Mouse (Mus musculus): ENCODE measurements around the gene Ddx25. TPM values are rescaled to one million over a fixed set of nuclear protein-coding genes. Genes with fewer than 3 reads are reported as not detected.

Ddx25 gene
- polyA plus RNA-seq, 1 experiment from 2014 or later: 0.96 TPM

- H3K36me3 ChIP-seq (ENCODE audit: insufficient read depth, low read length): 0 out of 2 replicates have a peak, but pooled peaks cover 3% of the 10 kb centered on the region
- WGBS: 68% methylated on average over 11 of the region's 11 CpGs
- no peak for DNase-seq (ENCODE audit: low spot score)
- H3K27ac ChIP-seq: no peak overlapping the region
- H3K4me3 ChIP-seq (replicated peaks; ENCODE audit: low read depth, low read length): no peak overlapping the region
- no peak for TF ChIP-seq CTCF (IDR thresholded peaks at IDR 0.05; ENCODE audit: low read depth)
- no peak overlapping the region for H3K4me2 ChIP-seq (ENCODE audit: low read length)
- no peak for ATAC-seq (replicated peaks; ENCODE audit: low FRiP score, low read depth)
- no peaks in the 10 kb centered on the region for H3K27me3 ChIP-seq (ENCODE audit: insufficient read depth, low read length)
- no peaks in the 10 kb centered on the region; the same call in 1 of the 2 replicates for H3K4me1 ChIP-seq (replicated peaks; ENCODE audit: insufficient read depth, low read length)
- no peaks in the 10 kb centered on the region for H3K9me3 ChIP-seq (replicated peaks; ENCODE audit: low read length)
- H3K9ac ChIP-seq (ENCODE audit: low read depth, low read length): no peak overlapping the region
These were observed 67.0 kb downstream of the Ddx25 start for GRCm38 (mm10) chr9:35491109-35491866.

GRCm38 (mm10) chr9:35488496-35488895 is 69.8 kb downstream of the Ddx25 start:
- peak; percentile 33 for DNase-seq (ENCODE audit: low spot score)
- H3K4me3 ChIP-seq (replicated peaks; ENCODE audit: low read depth, low read length): no peak overlapping the region
- no peak overlapping the region for H3K27ac ChIP-seq
- H3K9ac ChIP-seq (ENCODE audit: low read depth, low read length): no peak overlapping the region
- no peaks in the 10 kb centered on the region; the same call in 1 of the 2 replicates for H3K4me1 ChIP-seq (replicated peaks; ENCODE audit: insufficient read depth, low read length)
- H3K9me3 ChIP-seq (replicated peaks; ENCODE audit: low read length): no peaks in the 10 kb centered on the region
- 0 out of 2 replicates have a peak, but pooled peaks cover 3% of the 10 kb centered on the region for H3K36me3 ChIP-seq (ENCODE audit: insufficient read depth, low read length)
- no peak for TF ChIP-seq CTCF (IDR thresholded peaks at IDR 0.05; ENCODE audit: low read depth)
- no peak for ATAC-seq (replicated peaks; ENCODE audit: low FRiP score, low read depth)
- no peak overlapping the region for H3K4me2 ChIP-seq (ENCODE audit: low read length)
- H3K27me3 ChIP-seq (ENCODE audit: insufficient read depth, low read length): no peaks in the 10 kb centered on the region
- WGBS: 62% methylated on average over 4 of the region's 4 CpGs

Other genes with a start within 250 kb of the Ddx25 start
- gene Cdon, start 137.4 kb downstream of the Ddx25 start, polyA plus RNA-seq (2015; fragmentation: Nextera tagmentation; extraction: Ambion mirVana): 1.9 and 2.2 TPM in 2 replicates
- gene Gm1113, start 40.3 kb downstream of the Ddx25 start, polyA plus RNA-seq (2015; fragmentation: Nextera tagmentation; extraction: Ambion mirVana): not detected in 2 replicates
- 20.0 and 20.2 TPM in 2 replicates for gene Pus3, start 67 bp upstream of the Ddx25 start, polyA plus RNA-seq (2015; fragmentation: Nextera tagmentation; extraction: Ambion mirVana)
- 0.28 and 0.36 TPM in 2 replicates for gene Pate2, start 11.8 kb upstream of the Ddx25 start, polyA plus RNA-seq (2015; fragmentation: Nextera tagmentation; extraction: Ambion mirVana)
- gene Hyls1, start 11.9 kb upstream of the Ddx25 start, polyA plus RNA-seq (2015; fragmentation: Nextera tagmentation; extraction: Ambion mirVana): 7.6 and 8.1 TPM in 2 replicates
- gene Pate4, start 53.4 kb upstream of the Ddx25 start, polyA plus RNA-seq (2015; fragmentation: Nextera tagmentation; extraction: Ambion mirVana): not detected in 2 replicates
- gene Pate3, start 89.7 kb upstream of the Ddx25 start, polyA plus RNA-seq (2015; fragmentation: Nextera tagmentation; extraction: Ambion mirVana): not detected in 2 replicates
- gene Pate1, start 128.9 kb upstream of the Ddx25 start, polyA plus RNA-seq (2015; fragmentation: Nextera tagmentation; extraction: Ambion mirVana): not detected in 2 replicates
- not detected in 2 replicates for gene Gm17677, start 182.5 kb upstream of the Ddx25 start, polyA plus RNA-seq (2015; fragmentation: Nextera tagmentation; extraction: Ambion mirVana)
- not detected in 2 replicates for gene Gm17727, start 219.6 kb upstream of the Ddx25 start, polyA plus RNA-seq (2015; fragmentation: Nextera tagmentation; extraction: Ambion mirVana)
- gene Gm27235, start 231.6 kb upstream of the Ddx25 start, polyA plus RNA-seq (2015; fragmentation: Nextera tagmentation; extraction: Ambion mirVana): not detected in 2 replicates
- 0.17 and 0.36 TPM in 2 replicates for gene D730048I06Rik, start 231.6 kb upstream of the Ddx25 start, polyA plus RNA-seq (2015; fragmentation: Nextera tagmentation; extraction: Ambion mirVana)